Mouse (Mus musculus): ENCODE data around the gene Hcn1.

Hcn1 gene

GRCm38 (mm10) chr13:117602181-117602580 is at the start of gene Hcn1:
Hcn1 (plus strand) TSS chr13:117602320.
- DNase-seq, result peak; percentile 92

GRCm38 (mm10) chr13:117567251-117567650 is 34.9 kb upstream of the Hcn1 start:
- peak; percentile 23 for DNase-seq

GRCm38 (mm10) chr13:117571747-117572146 is 30.4 kb upstream of the Hcn1 start:
- no peak for DNase-seq

- no peak for DNase-seq
Measured at GRCm38 (mm10) chr13:117594494-117595182, 7.5 kb upstream of the Hcn1 start.

DNA sequence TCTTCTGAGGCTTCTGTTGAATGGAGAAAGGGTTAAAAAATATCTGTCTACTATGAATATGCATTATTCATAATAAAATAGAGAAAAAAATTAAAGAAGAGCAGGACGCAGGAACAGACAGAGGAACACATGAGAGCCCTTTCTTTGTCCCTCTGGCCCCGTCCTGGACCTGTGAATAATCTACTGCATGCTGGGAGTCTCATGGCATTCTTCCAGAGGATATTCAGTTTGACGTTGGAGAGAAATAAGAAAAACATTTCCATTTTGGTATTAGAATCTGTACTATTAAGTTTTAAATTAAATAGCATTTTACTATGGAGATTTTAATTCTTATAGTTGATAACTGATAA is 7.0 kb upstream of the Hcn1 start:
- DNase-seq, result no peak

DNA sequence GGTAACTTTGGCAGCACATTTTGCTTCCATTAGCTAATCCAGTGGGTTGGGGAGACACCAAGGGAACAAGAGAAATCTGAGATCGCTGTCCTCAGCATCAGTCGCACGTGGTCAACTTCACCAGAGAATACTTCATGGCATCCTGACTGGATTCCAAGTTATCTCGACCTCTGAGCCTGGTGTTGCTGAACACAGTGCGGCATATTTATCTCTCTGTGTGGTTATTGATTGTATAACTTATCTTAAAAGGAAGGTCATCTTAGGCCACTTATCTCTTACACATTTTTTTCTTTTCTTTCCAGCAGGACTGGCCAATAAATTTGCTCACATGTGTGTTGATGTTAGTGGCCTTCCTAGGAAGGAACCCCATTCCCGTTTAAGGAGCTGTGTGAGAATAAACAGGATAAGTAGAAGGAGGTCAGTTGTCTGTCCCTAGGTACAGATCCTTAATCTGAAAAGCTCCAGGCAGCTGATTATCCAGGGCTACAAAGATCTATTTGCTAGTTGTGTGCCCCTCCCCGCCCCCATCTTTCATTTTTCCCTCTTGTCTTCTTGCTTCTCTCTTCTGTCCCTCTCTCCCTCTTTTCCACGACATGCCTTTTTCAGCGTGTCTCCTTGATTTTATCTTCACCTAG is 672 bp upstream of the Hcn1 start:
- DNase-seq, result no peak

DNA sequence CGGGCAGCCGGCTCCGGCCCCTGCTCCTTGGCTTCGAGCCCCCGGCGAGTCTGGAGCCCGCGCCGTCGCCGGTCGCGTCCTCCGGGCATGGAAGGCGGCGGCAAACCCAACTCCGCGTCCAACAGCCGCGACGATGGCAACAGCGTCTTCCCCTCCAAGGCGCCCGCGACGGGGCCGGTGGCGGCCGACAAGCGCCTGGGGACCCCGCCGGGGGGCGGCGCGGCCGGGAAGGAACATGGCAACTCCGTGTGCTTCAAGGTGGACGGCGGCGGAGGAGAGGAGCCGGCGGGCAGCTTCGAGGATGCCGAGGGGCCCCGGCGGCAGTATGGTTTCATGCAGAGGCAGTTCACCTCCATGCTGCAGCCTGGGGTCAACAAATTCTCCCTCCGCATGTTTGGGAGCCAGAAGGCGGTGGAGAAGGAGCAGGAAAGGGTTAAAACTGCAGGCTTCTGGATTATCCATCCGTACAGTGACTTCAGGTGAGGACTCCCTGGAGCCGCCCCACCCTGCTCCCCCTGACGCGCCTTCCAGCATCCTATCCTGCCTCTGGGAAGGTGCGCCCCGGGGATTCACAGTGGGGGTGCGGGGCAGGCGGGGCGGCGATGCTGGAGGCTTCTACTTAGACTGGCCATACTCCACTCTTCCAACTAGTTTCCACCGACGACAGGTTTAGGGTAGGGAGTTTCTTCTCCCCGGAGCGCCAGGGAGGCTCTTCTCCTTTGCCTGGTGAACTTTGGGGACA is 668 bp downstream of the Hcn1 start:
- DNase-seq, result no peak

DNA sequence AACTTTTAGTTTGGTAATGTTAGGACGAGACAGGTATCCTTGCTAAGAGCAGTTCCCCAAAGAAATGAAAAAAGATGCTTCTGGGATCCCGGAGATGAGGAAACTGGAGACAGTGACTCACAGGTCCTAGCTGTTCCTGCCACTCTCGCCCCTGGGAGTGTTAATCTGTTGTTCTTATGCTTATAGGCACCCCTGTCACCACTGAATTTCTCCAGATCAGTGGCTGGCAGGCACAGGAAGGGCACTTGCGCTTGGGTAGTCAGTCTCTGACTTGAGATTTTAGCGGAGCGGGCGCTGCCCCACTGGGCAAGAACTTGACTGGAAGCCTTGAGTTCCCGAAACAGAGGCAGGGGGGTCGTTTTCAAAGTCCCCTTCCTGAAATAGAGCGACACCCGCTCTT is 1.3 kb downstream of the Hcn1 start:
- DNase-seq, result peak; percentile 36

- peak; percentile 12 for DNase-seq
Measured at GRCm38 (mm10) chr13:117604073-117604472, 2.0 kb downstream of the Hcn1 start.

- no peak for DNase-seq
Measured at GRCm38 (mm10) chr13:117604971-117605750, 3.0 kb downstream of the Hcn1 start.

GRCm38 (mm10) chr13:117611881-117612280 is 9.8 kb downstream of the Hcn1 start:
- no peak for DNase-seq

DNA sequence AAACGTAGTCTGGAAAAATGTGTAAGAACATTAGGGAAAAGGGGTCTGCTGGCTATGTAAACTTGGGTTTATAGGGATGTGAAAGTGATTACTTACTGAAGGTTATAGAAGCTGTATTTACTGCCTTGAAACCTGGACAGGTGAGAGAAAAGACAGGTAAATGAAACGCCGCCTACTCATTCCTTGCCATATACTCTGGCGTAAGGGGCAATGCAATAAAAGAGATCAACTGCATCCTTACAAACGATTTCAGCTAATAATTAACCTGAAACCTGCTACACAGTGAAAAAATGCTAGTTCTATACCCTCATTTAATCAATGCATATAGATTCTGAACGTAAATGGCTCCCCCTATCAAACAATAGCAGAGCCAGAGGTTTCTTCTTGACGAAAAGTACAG is 17.4 kb downstream of the Hcn1 start:
- DNase-seq, result no peak

GRCm38 (mm10) chr13:117657501-117657900 is 55.4 kb downstream of the Hcn1 start:
- DNase-seq, result no peak

GRCm38 (mm10) chr13:117658414-117659175 is 56.5 kb downstream of the Hcn1 start:
- DNase-seq, result peak; percentile 77

GRCm38 (mm10) chr13:117659511-117659910 is 57.4 kb downstream of the Hcn1 start:
- DNase-seq, result no peak

- DNase-seq, result no peak
Measured at GRCm38 (mm10) chr13:117662661-117663060, 60.5 kb downstream of the Hcn1 start.

DNA sequence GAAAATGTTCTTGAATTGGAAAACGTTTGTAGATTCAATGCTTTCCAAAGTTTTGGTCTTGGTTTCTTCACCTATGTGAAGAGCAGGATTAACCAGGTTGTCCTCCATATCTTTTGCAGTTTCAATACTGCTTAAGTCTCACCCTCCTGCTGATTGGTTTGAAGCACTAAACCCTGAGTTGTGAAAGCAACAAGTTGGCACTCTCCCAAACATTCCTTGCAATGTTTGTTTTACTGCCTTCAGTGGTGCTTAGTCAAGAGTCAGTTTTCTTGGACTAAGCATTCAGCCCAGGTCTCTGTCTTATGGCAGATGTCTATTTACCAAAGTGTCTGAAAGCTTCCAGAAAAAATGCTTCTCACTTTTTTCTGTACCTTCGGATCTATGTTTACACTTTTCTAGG is 67.2 kb downstream of the Hcn1 start:
- no peak for DNase-seq

- no peak for DNase-seq
Measured at GRCm38 (mm10) chr13:117671851-117672250, 69.7 kb downstream of the Hcn1 start.

DNA sequence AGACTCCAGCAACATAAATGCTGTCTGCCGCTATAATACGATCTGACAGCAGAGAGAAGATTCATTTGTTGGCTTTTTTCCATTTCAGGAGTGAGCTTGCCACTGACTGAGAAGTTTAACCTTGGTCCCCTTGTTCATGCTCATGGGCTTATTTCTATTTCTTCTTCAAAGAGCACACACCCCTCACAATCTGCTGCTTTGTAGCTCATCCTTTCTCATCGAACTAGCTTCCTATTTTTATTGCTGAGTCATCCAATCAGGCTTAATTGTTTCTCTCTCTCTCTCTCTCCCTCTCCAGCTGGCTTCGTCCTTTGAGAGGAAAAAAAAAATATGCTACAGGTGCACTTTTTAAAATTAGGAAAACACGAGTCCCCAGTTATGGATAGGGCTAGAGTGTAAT is 74.3 kb downstream of the Hcn1 start:
- DNase-seq, result no peak

DNA sequence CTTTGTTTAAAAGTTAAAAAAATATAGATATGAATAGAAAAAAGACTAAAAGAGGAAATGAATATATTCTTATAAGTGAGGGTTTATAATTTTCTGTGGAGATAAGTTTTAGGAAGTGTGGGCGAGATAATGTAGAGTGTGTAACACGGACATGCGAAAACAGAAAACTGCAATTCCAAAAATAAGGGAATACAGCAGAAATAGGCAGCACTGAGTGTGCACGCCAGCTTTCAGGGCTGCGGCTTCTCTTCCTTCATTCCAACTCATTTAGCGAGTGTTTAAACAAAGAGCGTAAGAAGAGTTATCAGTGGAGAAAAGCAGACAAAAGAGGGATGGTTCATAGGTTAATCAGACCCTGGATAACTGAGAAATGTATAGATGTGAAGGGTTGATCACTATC is 85.5 kb downstream of the Hcn1 start:
- no peak for DNase-seq

- no peak for DNase-seq
Measured at GRCm38 (mm10) chr13:117694729-117695332, 92.7 kb downstream of the Hcn1 start.

DNA sequence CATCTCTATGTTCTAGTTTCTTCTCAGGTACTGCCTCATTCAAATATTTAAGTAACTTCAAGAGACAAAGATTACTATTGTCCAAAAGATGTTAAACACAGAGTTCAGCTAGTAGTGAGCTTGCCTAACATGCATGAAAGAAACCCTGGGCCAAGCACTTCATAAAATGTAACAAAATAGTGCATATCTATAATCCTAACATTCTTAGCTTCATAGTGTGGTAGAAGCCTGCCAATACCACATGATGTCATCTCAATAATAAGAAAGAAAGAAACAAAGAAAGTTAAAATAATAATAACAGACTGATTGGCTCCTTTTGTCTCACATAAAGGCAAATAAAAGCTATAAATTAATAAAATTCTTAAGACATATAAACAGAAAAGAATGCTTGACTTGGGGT is 103.5 kb downstream of the Hcn1 start:
- no peak for DNase-seq

All from cerebellum, adult 8-10 months (tissue).